Mouse (Mus musculus) limb, embryonic 14.5 days (tissue): ENCODE results near the gene Zscan21. TPM values are rescaled to one million over a fixed set of nuclear protein-coding genes. Genes with fewer than 3 reads are reported as not detected.

Experiments used
- ATAC-seq: fragments of 200-750 bp; cut with Nextera tagmentation; 2 replicates; pipeline ENCODE4 v1.8.0; 2017; ENCODE audit warnings: low read depth, moderate number of reproducible peaks, moderate TSS enrichment; ENCODE audit not compliant: low FRiP score
- DNase-seq: peaks from one replicate; pipeline ENCODE4 v3.0.0-alpha.2; 2015; ENCODE audit warnings: low spot score
- H3K27ac ChIP-seq: fragments of 300-500 bp; sonication (generic); replicated peaks from 2 replicates; pipeline ENCODE4 v1.5.1; 2014; ENCODE audit warnings: low read depth, mild to moderate bottlenecking, low read length, moderate library complexity, mixed read lengths
- H3K27me3 ChIP-seq: fragments of 300-500 bp; sonication (generic); 2 replicates; pipeline ENCODE4 v1.6.1; 2014; ENCODE audit warnings: low read length, mixed read lengths; ENCODE audit not compliant: control insufficient read depth, insufficient read depth
- H3K36me3 ChIP-seq: fragments of 300-500 bp; sonication (generic); 2 replicates; pipeline ENCODE4 v1.6.1; 2014; ENCODE audit warnings: mild to moderate bottlenecking, low read length, moderate library complexity, mixed read lengths; ENCODE audit not compliant: control insufficient read depth, insufficient read depth
- H3K4me1 ChIP-seq: fragments of 300-500 bp; sonication (generic); 2 replicates; pipeline ENCODE4 v1.6.1; 2014; ENCODE audit warnings: antibody characterized with exemption, low read length, mixed read lengths; ENCODE audit not compliant: control insufficient read depth, insufficient read depth
- H3K4me2 ChIP-seq: fragments of 300-500 bp; sonication (generic); replicated peaks from 2 replicates; pipeline ENCODE4 v1.6.1; 2014; ENCODE audit warnings: low read depth, mild to moderate bottlenecking, low read length, moderate library complexity; ENCODE audit not compliant: severe bottlenecking
- H3K4me3 ChIP-seq: fragments of 300-500 bp; sonication (generic); replicated peaks from 2 replicates; pipeline ENCODE4 v1.5.1; 2014; ENCODE audit warnings: low read length
- H3K9ac ChIP-seq: fragments of 300-500 bp; sonication (generic); 2 replicates; pipeline ENCODE4 v1.6.1; 2014; ENCODE audit warnings: mild to moderate bottlenecking, low read depth, low read length, moderate library complexity; ENCODE audit not compliant: severe bottlenecking
- H3K9me3 ChIP-seq: fragments of 300-500 bp; sonication (generic); 2 replicates; pipeline ENCODE4 v1.6.1; 2016; ENCODE audit warnings: low read length; ENCODE audit not compliant: control insufficient read depth
- POLR2A ChIP-seq: fragments of 200-500 bp; IDR thresholded peaks from 2 replicates; pipeline ENCODE4 v1.8.0; 2012; ENCODE audit warnings: inconsistent platforms, mild to moderate bottlenecking, moderate library complexity, borderline replicate concordance; ENCODE audit not compliant: insufficient read depth, insufficient read length; ENCODE audit errors: extremely low read depth
- WGBS: fragments of 180-500 bp; shearing (Covaris S2); extraction: QIAGEN DNeasy Blood & Tissue Kit; methylation state at CpG from one replicate; pipeline ENCODE4 v1.1.7; 2014; 5-methylcytosine and 5-hydroxymethylcytosine counted together
- microRNA counts: library from miRNA; unstranded; fragments of <30 nt; microRNA quantifications from one replicate; lab custom pipeline; 2016
- microRNA-seq: library from miRNA; unstranded; fragments of <30 nt; microRNA quantifications from one replicate; pipeline ENCODE4, GENCODE M21; 2016
- polyA plus RNA-seq, 2 experiments: library from polyadenylated mRNA; depleted of rRNA in 1 of 2; stranded (reverse) in 1 of 2; unstranded in 1 of 2; fragments of >200 nt; fragmentation: Nextera tagmentation in 1 of 2; extraction: Ambion mirVana in 1 of 2; gene quantifications; 2 replicates each; pipeline versions ENCODE4 v1.2.1 to v1.2.3; 2012 to 2014

The Zscan21 gene
- polyA plus RNA-seq, 2 experiments, result 38.3 to 59.8 TPM

- TF ChIP-seq POLR2A, result no peak
- 76% methylated on average over 3 of the region's 3 CpGs for whole genome bisulfite sequencing
- Histone ChIP-seq H3K36me3 (peaks cover 59% of the 10 kb centered on the region), H3K9ac (no peak overlapping the region), H3K9me3 (no peaks in the 10 kb centered on the region), H3K4me3 (peak overlapping the region; percentile 68), H3K4me1 (peaks cover 16% of the 10 kb centered on the region), H3K27ac (no peak overlapping the region), H3K4me2 (peak overlapping the region; percentile 74), H3K27me3 (no peaks in the 10 kb centered on the region)
- no peak for DNase-seq
- ATAC-seq, result no peak
Measured at GRCm38 (mm10) chr5:138173217-138173616, 56.5 kb downstream of the Zscan21 start.

MicroRNA genes within 50 kb of the gene (microRNA counts, 519-probe panel; counts per million panel counts)
- microRNA mmu-miR-106b (lab: Ali Mortazavi, UCI), result 3,968 counts per million, percentile 81 among the panel's probes with 10 or more counts
- microRNA mmu-miR-25 (lab: Ali Mortazavi, UCI), result 5,055 counts per million, percentile 95 among the panel's probes with 10 or more counts
- 3,880 counts per million, percentile 79 among the panel's probes with 10 or more counts for microRNA mmu-miR-93 (lab: Ali Mortazavi, UCI)

Small RNA genes within 50 kb of the gene (microRNA-seq; reads per million reads assigned to microRNA genes)
- gene Mir106b (6,703 reads per million, percentile 91 among the genes with 10 or more reads in this experiment), gene Mir25 (997 reads per million, percentile 72 among the genes with 10 or more reads in this experiment), gene Mir93 (7,070 reads per million, percentile 92 among the genes with 10 or more reads in this experiment)

Other genes starting within 250 kb of the Zscan21 start
- 0.13 and 0.41 TPM in 2 replicates for gene Pilrb2, start 245.1 kb upstream of the Zscan21 start, polyA plus RNA-seq (2012; rRNA removed)
- 0.40 TPM in 1 of 2 replicates, not detected in the other for gene Pilrb2, start 245.1 kb upstream of the Zscan21 start, polyA plus RNA-seq (2014; fragmentation: Nextera tagmentation; extraction: Ambion mirVana)
- gene Cyp3a13, start 195.3 kb upstream of the Zscan21 start, polyA plus RNA-seq (2012; rRNA removed), result 0.08 and 0.09 TPM in 2 replicates
- not detected in 2 replicates for gene Cyp3a13, start 195.3 kb upstream of the Zscan21 start, polyA plus RNA-seq (2014; fragmentation: Nextera tagmentation; extraction: Ambion mirVana)
- gene Gjc3, start 153.8 kb upstream of the Zscan21 start, polyA plus RNA-seq (2012; rRNA removed), result 1.1 TPM in 2 replicates
- gene Gjc3, start 153.8 kb upstream of the Zscan21 start, polyA plus RNA-seq (2014; fragmentation: Nextera tagmentation; extraction: Ambion mirVana), result 0.36 and 0.40 TPM in 2 replicates
- gene Azgp1, start 135.4 kb upstream of the Zscan21 start, polyA plus RNA-seq (2012; rRNA removed), result 0.09 and 0.18 TPM in 2 replicates
- gene Azgp1, start 135.4 kb upstream of the Zscan21 start, polyA plus RNA-seq (2014; fragmentation: Nextera tagmentation; extraction: Ambion mirVana), result not detected in 2 replicates
- not detected in 2 replicates for gene Smok3a, start 95.6 kb upstream of the Zscan21 start, polyA plus RNA-seq (2012; rRNA removed)
- not detected in 2 replicates for gene Smok3a, start 95.6 kb upstream of the Zscan21 start, polyA plus RNA-seq (2014; fragmentation: Nextera tagmentation; extraction: Ambion mirVana)
- gene Smok3b, start 95.5 kb upstream of the Zscan21 start, polyA plus RNA-seq (2012; rRNA removed), result not detected in 2 replicates
- gene Smok3b, start 95.5 kb upstream of the Zscan21 start, polyA plus RNA-seq (2014; fragmentation: Nextera tagmentation; extraction: Ambion mirVana), result not detected in 2 replicates
- gene Smok3c, start 63.7 kb upstream of the Zscan21 start, polyA plus RNA-seq (2012; rRNA removed), result not detected in 2 replicates
- not detected in 2 replicates for gene Smok3c, start 63.7 kb upstream of the Zscan21 start, polyA plus RNA-seq (2014; fragmentation: Nextera tagmentation; extraction: Ambion mirVana)
- 8.5 and 9.8 TPM in 2 replicates for gene Zkscan1, start 31.8 kb upstream of the Zscan21 start, polyA plus RNA-seq (2012; rRNA removed)
- gene Zkscan1, start 31.8 kb upstream of the Zscan21 start, polyA plus RNA-seq (2014; fragmentation: Nextera tagmentation; extraction: Ambion mirVana), result 25.3 and 25.4 TPM in 2 replicates
- 5.1 and 5.2 TPM in 2 replicates for gene Zfp113, start 38.8 kb downstream of the Zscan21 start, polyA plus RNA-seq (2012; rRNA removed)
- gene Zfp113, start 38.8 kb downstream of the Zscan21 start, polyA plus RNA-seq (2014; fragmentation: Nextera tagmentation; extraction: Ambion mirVana), result 11.3 and 12.6 TPM in 2 replicates
- 141 and 149 TPM in 2 replicates for gene Cops6, start 44.2 kb downstream of the Zscan21 start, polyA plus RNA-seq (2012; rRNA removed)
- gene Cops6, start 44.2 kb downstream of the Zscan21 start, polyA plus RNA-seq (2014; fragmentation: Nextera tagmentation; extraction: Ambion mirVana), result 262 and 267 TPM in 2 replicates
- 73.4 and 107 TPM in 2 replicates for gene Ap4m1, start 55.1 kb downstream of the Zscan21 start, polyA plus RNA-seq (2012; rRNA removed)
- gene Ap4m1, start 55.1 kb downstream of the Zscan21 start, polyA plus RNA-seq (2014; fragmentation: Nextera tagmentation; extraction: Ambion mirVana), result 18.6 and 19.9 TPM in 2 replicates
- 136 and 149 TPM in 2 replicates for gene Mcm7, start 55.5 kb downstream of the Zscan21 start, polyA plus RNA-seq (2012; rRNA removed)
- 144 and 152 TPM in 2 replicates for gene Mcm7, start 55.5 kb downstream of the Zscan21 start, polyA plus RNA-seq (2014; fragmentation: Nextera tagmentation; extraction: Ambion mirVana)
- 90.0 and 109 TPM in 2 replicates for gene Taf6, start 70.5 kb downstream of the Zscan21 start, polyA plus RNA-seq (2012; rRNA removed)
- 75.6 and 86.0 TPM in 2 replicates for gene Taf6, start 70.5 kb downstream of the Zscan21 start, polyA plus RNA-seq (2014; fragmentation: Nextera tagmentation; extraction: Ambion mirVana)
- gene Cnpy4, start 70.6 kb downstream of the Zscan21 start, polyA plus RNA-seq (2012; rRNA removed), result 35.8 and 50.6 TPM in 2 replicates
- gene Cnpy4, start 70.6 kb downstream of the Zscan21 start, polyA plus RNA-seq (2014; fragmentation: Nextera tagmentation; extraction: Ambion mirVana), result 60.7 and 65.7 TPM in 2 replicates
- 6.9 and 7.5 TPM in 2 replicates for gene Mblac1, start 77.4 kb downstream of the Zscan21 start, polyA plus RNA-seq (2012; rRNA removed)
- 8.3 and 8.8 TPM in 2 replicates for gene Mblac1, start 77.4 kb downstream of the Zscan21 start, polyA plus RNA-seq (2014; fragmentation: Nextera tagmentation; extraction: Ambion mirVana)
- gene Nxpe5, start 109.0 kb downstream of the Zscan21 start, polyA plus RNA-seq (2012; rRNA removed), result not detected in 2 replicates
- gene Nxpe5, start 109.0 kb downstream of the Zscan21 start, polyA plus RNA-seq (2014; fragmentation: Nextera tagmentation; extraction: Ambion mirVana), result not detected in 2 replicates
- 104 and 110 TPM in 2 replicates for gene Lamtor4, start 138.6 kb downstream of the Zscan21 start, polyA plus RNA-seq (2012; rRNA removed)
- gene Lamtor4, start 138.6 kb downstream of the Zscan21 start, polyA plus RNA-seq (2014; fragmentation: Nextera tagmentation; extraction: Ambion mirVana), result 64.6 and 68.5 TPM in 2 replicates
- gene BC037034, start 147.1 kb downstream of the Zscan21 start, polyA plus RNA-seq (2012; rRNA removed), result 81.0 and 102 TPM in 2 replicates
- 5.2 and 7.6 TPM in 2 replicates for gene BC037034, start 147.1 kb downstream of the Zscan21 start, polyA plus RNA-seq (2014; fragmentation: Nextera tagmentation; extraction: Ambion mirVana)
- gene Gal3st4, start 155.9 kb downstream of the Zscan21 start, polyA plus RNA-seq (2012; rRNA removed), result 1.9 and 3.2 TPM in 2 replicates
- 3.7 and 3.8 TPM in 2 replicates for gene Gal3st4, start 155.9 kb downstream of the Zscan21 start, polyA plus RNA-seq (2014; fragmentation: Nextera tagmentation; extraction: Ambion mirVana)
- gene Gm43720, start 163.1 kb downstream of the Zscan21 start, polyA plus RNA-seq (2012; rRNA removed), result 0.18 and 0.19 TPM in 2 replicates
- gene Gm43720, start 163.1 kb downstream of the Zscan21 start, polyA plus RNA-seq (2014; fragmentation: Nextera tagmentation; extraction: Ambion mirVana), result 0.15 and 0.33 TPM in 2 replicates
- gene Gpc2, start 163.1 kb downstream of the Zscan21 start, polyA plus RNA-seq (2012; rRNA removed), result 183 and 277 TPM in 2 replicates
- gene Gpc2, start 163.1 kb downstream of the Zscan21 start, polyA plus RNA-seq (2014; fragmentation: Nextera tagmentation; extraction: Ambion mirVana), result 6.4 and 7.2 TPM in 2 replicates
- 18.8 and 25.3 TPM in 2 replicates for gene Stag3, start 163.3 kb downstream of the Zscan21 start, polyA plus RNA-seq (2012; rRNA removed)
- 5.6 TPM in 2 replicates for gene Stag3, start 163.3 kb downstream of the Zscan21 start, polyA plus RNA-seq (2014; fragmentation: Nextera tagmentation; extraction: Ambion mirVana)
- gene Pvrig, start 225.1 kb downstream of the Zscan21 start, polyA plus RNA-seq (2012; rRNA removed), result 0.06 and 0.09 TPM in 2 replicates
- gene Pvrig, start 225.1 kb downstream of the Zscan21 start, polyA plus RNA-seq (2014; fragmentation: Nextera tagmentation; extraction: Ambion mirVana), result 0.18 TPM in 2 replicates